Mouse (Mus musculus) heart, adult 2 months (tissue): ENCODE data around the gene Igf2bp3.

Experiments
- CTCF ChIP-seq: fragments of 200-600 bp; IDR thresholded peaks from 2 replicates; pipeline ENCODE4 v1.8.1; 2022; ENCODE audit warnings: antibody characterized with exemption, mild to moderate bottlenecking, moderate library complexity
- POLR2A ChIP-seq: fragments of 200-500 bp; IDR thresholded peaks from 2 replicates; pipeline ENCODE4 v1.6.1; 2011; ENCODE audit warnings: mild to moderate bottlenecking, low read depth, low read length, control low read depth; ENCODE audit not compliant: insufficient read depth

- TF ChIP-seq CTCF, result no peak
- no peak for TF ChIP-seq POLR2A
Observed at GRCm38 (mm10) chr6:49242331-49242730, 27.6 kb upstream of the Igf2bp3 start.
